Mouse (Mus musculus): ENCODE data around the gene Adam15. TPM values are rescaled to one million over a fixed set of nuclear protein-coding genes. Genes with fewer than 3 reads are reported as not detected.

Adam15 gene
- polyA plus RNA-seq, 1 experiment from 2014 or later: 17.8 TPM

GRCm38 (mm10) chr3:89293247-89293918 lies 56.4 kb downstream of the Adam15 start:
- Histone ChIP-seq H3K9ac (ENCODE audit: low read length) (no peak overlapping the region), H3K4me3 (ENCODE audit: low read depth, low read length) (no peak overlapping the region), H3K27me3 (ENCODE audit: control insufficient read depth, insufficient read depth, low read length) (no peaks in the 10 kb centered on the region), H3K4me1 (ENCODE audit: control insufficient read depth, insufficient read depth, low read length) (no peaks in the 10 kb centered on the region), H3K9me3 (ENCODE audit: control insufficient read depth, low read length) (no peaks in the 10 kb centered on the region), H3K4me2 (ENCODE audit: low read depth, severe bottlenecking) (no peak overlapping the region), H3K27ac (replicated peaks; ENCODE audit: low read depth, low read length) (no peak overlapping the region), H3K36me3 (ENCODE audit: control insufficient read depth, insufficient read depth, low read length) (no peaks in the 10 kb centered on the region)
- no peak for ATAC-seq (ENCODE audit: insufficient number of reproducible peaks, low FRiP score, low TSS enrichment, low read depth)
- DNase-seq (ENCODE audit: low spot score): no peak
- 92% methylated on average over 11 of the region's 11 CpGs for WGBS

DNA sequence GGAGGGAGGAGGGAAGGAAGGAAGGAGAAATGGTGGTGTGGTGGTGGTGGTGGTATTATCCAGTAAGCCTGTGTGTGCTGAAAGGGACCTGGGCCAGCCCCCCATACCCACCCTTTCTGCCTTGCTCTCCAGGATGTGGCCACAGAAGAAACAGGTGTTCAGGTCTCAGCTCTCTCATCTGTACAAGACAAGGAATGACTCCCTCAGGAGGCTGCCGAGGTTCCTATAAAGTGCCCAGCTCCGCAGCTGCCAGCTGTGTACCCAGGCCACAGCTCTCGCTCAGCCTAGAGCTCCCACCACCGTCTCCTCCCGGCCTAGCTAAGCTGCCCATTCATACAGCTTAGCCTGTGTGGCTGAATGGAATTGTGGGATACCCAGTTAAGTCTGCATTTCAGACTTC lies 57.5 kb downstream of the Adam15 start:
- H3K9me3 ChIP-seq (ENCODE audit: control insufficient read depth, low read length): no peaks in the 10 kb centered on the region
- no peaks in the 10 kb centered on the region for H3K4me1 ChIP-seq (ENCODE audit: control insufficient read depth, insufficient read depth, low read length)
- no peaks in the 10 kb centered on the region for H3K27me3 ChIP-seq (ENCODE audit: control insufficient read depth, insufficient read depth, low read length)
- H3K4me3 ChIP-seq (ENCODE audit: low read depth, low read length): no peak overlapping the region
- DNase-seq (ENCODE audit: low spot score) (no peak), ATAC-seq (ENCODE audit: insufficient number of reproducible peaks, low FRiP score, low TSS enrichment, low read depth) (no peak)
- no peak overlapping the region for H3K27ac ChIP-seq (replicated peaks; ENCODE audit: low read depth, low read length)
- no peaks in the 10 kb centered on the region for H3K36me3 ChIP-seq (ENCODE audit: control insufficient read depth, insufficient read depth, low read length)
- 76% methylated on average over 5 of the region's 5 CpGs for WGBS
- no peak overlapping the region for H3K9ac ChIP-seq (ENCODE audit: low read length)
- H3K4me2 ChIP-seq (ENCODE audit: low read depth, severe bottlenecking): no peak overlapping the region

- H3K4me3 ChIP-seq (ENCODE audit: low read depth, low read length): no peak overlapping the region
- no peak overlapping the region for H3K27ac ChIP-seq (replicated peaks; ENCODE audit: low read depth, low read length)
- H3K27me3 ChIP-seq (ENCODE audit: control insufficient read depth, insufficient read depth, low read length): no peaks in the 10 kb centered on the region
- H3K4me2 ChIP-seq (ENCODE audit: low read depth, severe bottlenecking): no peak overlapping the region
- ATAC-seq (ENCODE audit: insufficient number of reproducible peaks, low FRiP score, low TSS enrichment, low read depth) (no peak), DNase-seq (ENCODE audit: low spot score) (no peak)
- H3K36me3 ChIP-seq (ENCODE audit: control insufficient read depth, insufficient read depth, low read length): no peaks in the 10 kb centered on the region
- no peaks in the 10 kb centered on the region; the same call in 1 of the 2 replicates for H3K4me1 ChIP-seq (ENCODE audit: control insufficient read depth, insufficient read depth, low read length)
- H3K9me3 ChIP-seq (ENCODE audit: control insufficient read depth, low read length): no peaks in the 10 kb centered on the region
- H3K9ac ChIP-seq (ENCODE audit: low read length): no peak overlapping the region
- 70% methylated on average over 10 of the region's 10 CpGs for WGBS
Measured at GRCm38 (mm10) chr3:89291874-89292273, 57.9 kb downstream of the Adam15 start.

Other genes with a start within 250 kb of the Adam15 start
- gene Gm43738, start 248.9 kb downstream of the Adam15 start, polyA plus RNA-seq (2014; fragmentation: Nextera tagmentation; extraction: Ambion mirVana): not detected in 2 replicates
- gene Fdps, start 248.0 kb downstream of the Adam15 start, polyA plus RNA-seq (2014; fragmentation: Nextera tagmentation; extraction: Ambion mirVana): 315 and 326 TPM in 2 replicates
- gene Pklr, start 213.9 kb downstream of the Adam15 start, polyA plus RNA-seq (2014; fragmentation: Nextera tagmentation; extraction: Ambion mirVana): 1.2 and 1.6 TPM in 2 replicates
- gene Hcn3, start 189.8 kb downstream of the Adam15 start, polyA plus RNA-seq (2014; fragmentation: Nextera tagmentation; extraction: Ambion mirVana): 1.0 and 1.1 TPM in 2 replicates
- 34.8 and 35.2 TPM in 2 replicates for gene Clk2, start 185.2 kb downstream of the Adam15 start, polyA plus RNA-seq (2014; fragmentation: Nextera tagmentation; extraction: Ambion mirVana)
- 107 and 110 TPM in 2 replicates for gene Scamp3, start 172.5 kb downstream of the Adam15 start, polyA plus RNA-seq (2014; fragmentation: Nextera tagmentation; extraction: Ambion mirVana)
- 24.0 and 27.1 TPM in 2 replicates for gene Fam189b, start 166.9 kb downstream of the Adam15 start, polyA plus RNA-seq (2014; fragmentation: Nextera tagmentation; extraction: Ambion mirVana)
- 30.7 and 33.1 TPM in 2 replicates for gene Gba, start 147.1 kb downstream of the Adam15 start, polyA plus RNA-seq (2014; fragmentation: Nextera tagmentation; extraction: Ambion mirVana)
- 21.0 and 21.6 TPM in 2 replicates for gene Thbs3, start 134.8 kb downstream of the Adam15 start, polyA plus RNA-seq (2014; fragmentation: Nextera tagmentation; extraction: Ambion mirVana)
- 213 and 231 TPM in 2 replicates for gene Mtx1, start 122.9 kb downstream of the Adam15 start, polyA plus RNA-seq (2014; fragmentation: Nextera tagmentation; extraction: Ambion mirVana)
- gene Muc1, start 120.9 kb downstream of the Adam15 start, polyA plus RNA-seq (2014; fragmentation: Nextera tagmentation; extraction: Ambion mirVana): 0.68 TPM in 1 of 2 replicates, not detected in the other
- 272 and 295 TPM in 2 replicates for gene Krtcap2, start 104.0 kb downstream of the Adam15 start, polyA plus RNA-seq (2014; fragmentation: Nextera tagmentation; extraction: Ambion mirVana)
- gene Trim46, start 103.7 kb downstream of the Adam15 start, polyA plus RNA-seq (2014; fragmentation: Nextera tagmentation; extraction: Ambion mirVana): 4.0 and 5.5 TPM in 2 replicates
- 93.3 and 106 TPM in 2 replicates for gene Dpm3, start 90.6 kb downstream of the Adam15 start, polyA plus RNA-seq (2014; fragmentation: Nextera tagmentation; extraction: Ambion mirVana)
- 46.4 and 47.2 TPM in 2 replicates for gene Slc50a1, start 79.4 kb downstream of the Adam15 start, polyA plus RNA-seq (2014; fragmentation: Nextera tagmentation; extraction: Ambion mirVana)
- 42.4 and 47.7 TPM in 2 replicates for gene Efna1, start 68.9 kb downstream of the Adam15 start, polyA plus RNA-seq (2014; fragmentation: Nextera tagmentation; extraction: Ambion mirVana)
- 13.9 and 19.3 TPM in 2 replicates for gene Efna3, start 27.0 kb downstream of the Adam15 start, polyA plus RNA-seq (2014; fragmentation: Nextera tagmentation; extraction: Ambion mirVana)
- gene Efna4, start 12.0 kb downstream of the Adam15 start, polyA plus RNA-seq (2014; fragmentation: Nextera tagmentation; extraction: Ambion mirVana): 46.9 and 48.9 TPM in 2 replicates
- 0.23 and 0.28 TPM in 2 replicates for gene Dcst2, start 12.0 kb upstream of the Adam15 start, polyA plus RNA-seq (2014; fragmentation: Nextera tagmentation; extraction: Ambion mirVana)
- gene Dcst1, start 15.3 kb upstream of the Adam15 start, polyA plus RNA-seq (2014; fragmentation: Nextera tagmentation; extraction: Ambion mirVana): 0.37 and 0.44 TPM in 2 replicates
- 0.41 and 0.45 TPM in 2 replicates for gene Zbtb7b, start 44.8 kb upstream of the Adam15 start, polyA plus RNA-seq (2014; fragmentation: Nextera tagmentation; extraction: Ambion mirVana)
- gene Lenep, start 52.8 kb upstream of the Adam15 start, polyA plus RNA-seq (2014; fragmentation: Nextera tagmentation; extraction: Ambion mirVana): 0.61 TPM in 1 of 2 replicates, not detected in the other
- gene Flad1, start 61.9 kb upstream of the Adam15 start, polyA plus RNA-seq (2014; fragmentation: Nextera tagmentation; extraction: Ambion mirVana): 19.0 and 21.9 TPM in 2 replicates
- gene Cks1b, start 68.4 kb upstream of the Adam15 start, polyA plus RNA-seq (2014; fragmentation: Nextera tagmentation; extraction: Ambion mirVana): 774 and 797 TPM in 2 replicates
- gene Shc1, start 68.4 kb upstream of the Adam15 start, polyA plus RNA-seq (2014; fragmentation: Nextera tagmentation; extraction: Ambion mirVana): 55.7 and 64.5 TPM in 2 replicates
- gene Pygo2, start 80.2 kb upstream of the Adam15 start, polyA plus RNA-seq (2014; fragmentation: Nextera tagmentation; extraction: Ambion mirVana): 64.3 and 65.5 TPM in 2 replicates
- gene Pbxip1, start 86.7 kb upstream of the Adam15 start, polyA plus RNA-seq (2014; fragmentation: Nextera tagmentation; extraction: Ambion mirVana): 10.3 and 11.5 TPM in 2 replicates
- 58.6 and 64.0 TPM in 2 replicates for gene Pmvk, start 104.5 kb upstream of the Adam15 start, polyA plus RNA-seq (2014; fragmentation: Nextera tagmentation; extraction: Ambion mirVana)
- gene Kcnn3, start 170.2 kb upstream of the Adam15 start, polyA plus RNA-seq (2014; fragmentation: Nextera tagmentation; extraction: Ambion mirVana): 1.0 and 1.1 TPM in 2 replicates

Data from limb, embryonic 11.5 days (tissue).